Mouse (Mus musculus) myocyte (in vitro differentiated cells): ENCODE data around the gene Ptcd1.

Experiments
- E2F4 ChIP-seq: IDR thresholded peaks from one replicate; pipeline ENCODE4 v1.6.1; 2011; ENCODE audit warnings: mild to moderate bottlenecking, control low read depth, moderate library complexity; ENCODE audit not compliant: insufficient read depth
- MAX ChIP-seq: IDR thresholded peaks from one replicate; pipeline ENCODE4 v1.6.1; 2011; ENCODE audit warnings: low read depth, mild to moderate bottlenecking, control low read depth
- POLR2A ChIP-seq: IDR thresholded peaks from one replicate; pipeline ENCODE4 v1.6.1; 2011; ENCODE audit warnings: low read depth, mild to moderate bottlenecking, control low read depth, moderate library complexity; ENCODE audit not compliant: insufficient read length
- REST ChIP-seq: IDR thresholded peaks from one replicate; pipeline ENCODE4 v1.6.1; 2011; ENCODE audit warnings: mild to moderate bottlenecking, control low read depth, moderate library complexity; ENCODE audit not compliant: insufficient read depth, insufficient read length
- USF1 ChIP-seq: IDR thresholded peaks from one replicate; pipeline ENCODE4 v1.6.1; 2011; ENCODE audit warnings: low read depth, mild to moderate bottlenecking, control low read depth, moderate library complexity

GRCm38 (mm10) chr5:145147748-145148147, 19.2 kb downstream of the Ptcd1 start:
- TF ChIP-seq USF1 (no peak), E2F4 (no peak), POLR2A (no peak), REST (no peak), MAX (no peak)
